Mouse (Mus musculus) hindbrain, embryonic 15.5 days (tissue): ENCODE measurements around the gene Tbce. TPM values are rescaled to one million over a fixed set of nuclear protein-coding genes. Genes with fewer than 3 reads are reported as not detected.

Source experiments
- ATAC-seq: fragments of 200-750 bp; cut with Nextera tagmentation; 2 replicates; pipeline ENCODE4 v1.8.0; 2017; ENCODE audit warnings: low read depth, moderate number of reproducible peaks, moderate TSS enrichment; ENCODE audit not compliant: low FRiP score
- H3K27ac ChIP-seq: fragments of 300-500 bp; sonication (generic); replicated peaks from 2 replicates; pipeline ENCODE4 v1.5.1; 2015; ENCODE audit warnings: mild to moderate bottlenecking, inconsistent platforms
- H3K27me3 ChIP-seq: fragments of 300-500 bp; sonication (generic); 2 replicates; pipeline ENCODE4 v1.6.1; 2015; ENCODE audit warnings: control low read depth, inconsistent platforms
- H3K36me3 ChIP-seq: fragments of 300-500 bp; sonication (generic); 2 replicates; pipeline ENCODE4 v1.6.1; 2015; ENCODE audit warnings: control low read depth, inconsistent platforms
- H3K4me1 ChIP-seq: fragments of 300-500 bp; sonication (generic); replicated peaks from 2 replicates; pipeline ENCODE4 v1.6.1; 2015; ENCODE audit warnings: control low read depth, inconsistent platforms
- H3K4me2 ChIP-seq: fragments of 300-500 bp; sonication (generic); 2 replicates; pipeline ENCODE4 v1.6.1; 2015; ENCODE audit warnings: moderate library complexity, mild to moderate bottlenecking, inconsistent platforms
- H3K4me3 ChIP-seq: fragments of 300-500 bp; sonication (generic); 2 replicates; pipeline ENCODE4 v1.5.1; 2015; ENCODE audit warnings: mild to moderate bottlenecking, inconsistent platforms
- H3K9ac ChIP-seq: fragments of 300-500 bp; sonication (generic); 2 replicates; pipeline ENCODE4 v1.6.1; 2015; ENCODE audit warnings: inconsistent platforms
- H3K9me3 ChIP-seq: fragments of 300-500 bp; sonication (generic); 2 replicates; pipeline ENCODE4 v1.6.1; 2016; ENCODE audit warnings: control low read depth, inconsistent platforms
- WGBS: fragments of 180-500 bp; shearing (Covaris S2); methylation state at CpG from one replicate; pipeline ENCODE4 v1.1.7; 2015; 5-methylcytosine and 5-hydroxymethylcytosine counted together
- polyA plus RNA-seq: library from polyadenylated mRNA; unstranded; fragments of >200 nt; fragmentation: Nextera tagmentation; extraction: Ambion mirVana; gene quantifications from 2 replicates; pipeline ENCODE4 v1.2.1, GENCODE M21; 2015

Tbce gene
- polyA plus RNA-seq, 1 experiment from 2014 or later = 101 TPM

DNA sequence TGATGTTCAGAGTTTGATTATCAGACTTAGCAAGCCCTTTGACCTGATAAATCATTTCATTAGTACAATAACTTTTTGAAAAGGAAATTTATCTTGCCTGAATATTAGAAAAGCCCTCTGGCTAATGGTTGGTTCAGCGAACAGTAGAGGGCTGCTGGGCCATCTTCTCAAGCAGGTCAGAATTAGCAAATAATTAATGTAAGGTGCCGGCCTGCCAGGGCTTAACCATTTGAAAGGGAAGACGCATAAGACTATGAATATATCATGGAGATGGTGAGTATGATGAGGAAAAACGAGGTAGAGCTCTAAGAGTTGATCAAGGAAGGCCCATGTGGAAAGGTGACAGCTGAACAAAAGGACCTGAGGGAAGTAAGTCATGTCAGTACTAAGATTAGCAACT lies 82.8 kb downstream of the Tbce start:
- WGBS = 83% methylated on average over 4 of the region's 4 CpGs
- Histone ChIP-seq H3K9ac (no peak overlapping the region), H3K4me3 (no peak overlapping the region), H3K9me3 (no peaks in the 10 kb centered on the region), H3K27ac (no peak overlapping the region), H3K4me1 (peaks cover 21% of the 10 kb centered on the region), H3K4me2 (no peak overlapping the region), H3K27me3 (no peaks in the 10 kb centered on the region), H3K36me3 (no peaks in the 10 kb centered on the region)
- no peak for ATAC-seq

DNA sequence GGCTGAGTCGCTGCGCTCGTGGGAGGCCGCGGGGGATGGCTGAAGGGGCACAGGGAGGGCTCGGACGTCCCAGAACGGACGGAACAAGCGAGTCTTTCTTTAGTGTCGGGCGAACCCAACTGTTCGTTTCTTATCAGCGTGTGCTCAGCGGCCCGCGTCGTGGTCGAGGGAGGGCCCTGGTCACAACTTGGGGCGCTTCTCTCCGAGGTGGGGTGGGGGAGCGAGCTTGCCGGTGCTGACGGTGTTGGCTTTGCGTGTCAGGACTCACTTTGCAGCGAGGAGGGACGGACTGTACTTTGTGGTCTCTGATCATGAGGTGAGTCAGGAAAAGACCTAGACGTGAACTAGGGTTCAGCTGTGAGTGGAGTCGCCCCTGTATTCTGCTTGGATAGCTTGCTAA lies 84.5 kb downstream of the Tbce start:
- under 1% methylated on average over 29 of the region's 29 CpGs for WGBS
- Histone ChIP-seq H3K4me1 (peaks cover 21% of the 10 kb centered on the region), H3K9me3 (no peaks in the 10 kb centered on the region), H3K36me3 (no peaks in the 10 kb centered on the region), H3K27me3 (no peaks in the 10 kb centered on the region), H3K4me3 (peak overlapping the region; percentile 96), H3K27ac (peak overlapping the region; percentile 77), H3K4me2 (peak overlapping the region; percentile 79), H3K9ac (peak overlapping the region; percentile 86)
- no peak for ATAC-seq

DNA sequence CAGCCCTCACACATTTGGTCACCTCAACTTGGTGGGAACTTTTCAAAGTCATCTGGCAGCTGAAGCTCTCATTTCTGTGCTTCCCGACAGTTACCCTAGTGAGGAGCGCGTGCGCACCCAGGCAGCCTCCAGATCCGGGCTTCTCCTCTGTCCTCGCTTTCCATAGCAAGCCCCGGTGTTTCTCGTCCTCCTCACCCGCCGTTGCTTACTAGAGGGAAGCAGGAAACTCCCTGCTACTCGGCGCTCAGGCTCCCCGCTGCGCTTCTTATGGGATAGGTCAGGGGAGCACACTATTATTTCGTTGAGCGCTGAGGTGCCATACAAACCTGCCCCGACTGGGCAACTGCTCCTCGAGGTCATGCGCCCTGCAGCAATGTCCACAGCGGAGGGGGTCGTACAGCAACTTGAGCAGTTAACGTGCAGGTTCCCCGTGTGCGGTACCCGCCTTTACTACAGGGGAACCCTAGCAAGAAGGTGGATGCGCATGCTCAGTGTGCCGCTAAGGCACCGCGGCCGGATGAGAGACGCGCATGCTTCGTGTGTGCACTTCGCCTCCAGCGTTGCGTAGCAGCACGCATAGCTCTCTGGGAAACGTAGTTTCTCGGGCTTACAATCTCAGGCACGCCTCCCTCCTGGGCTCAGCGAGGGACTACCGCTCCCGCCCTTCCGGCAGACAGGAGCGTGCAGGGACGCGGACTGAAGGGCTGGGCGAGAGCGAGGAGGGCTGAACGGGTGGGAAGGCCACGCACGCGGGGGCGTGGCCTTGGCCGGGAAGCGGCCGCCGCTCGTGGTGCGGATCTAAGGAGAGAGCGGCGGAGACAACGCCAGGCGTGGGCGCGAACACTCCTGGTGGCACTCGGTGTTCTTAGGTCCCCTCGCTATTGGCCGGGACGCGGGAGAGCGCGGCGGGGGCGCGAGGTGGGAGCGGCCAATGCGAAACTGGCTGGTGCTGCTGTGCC lies 85.3 kb downstream of the Tbce start, which contains the start of gene B3galnt2:
TSS of gene B3galnt2 (plus strand) at position 596 of the 959 bp plus-strand sequence.
- peak within 1 kb of the TSS; percentile 96 for H3K4me3 ChIP-seq
- no peaks in the 10 kb centered on the region for H3K9me3 ChIP-seq
- no peaks in the 10 kb centered on the region for H3K27me3 ChIP-seq
- under 1% methylated on average over 72 of the region's 78 CpGs for WGBS
- no peaks in the 10 kb centered on the region for H3K36me3 ChIP-seq
- ATAC-seq = peak; percentile 99
- peak within 1 kb of the TSS; percentile 85 for H3K27ac ChIP-seq
- peak within 1 kb of the TSS; percentile 86 for H3K9ac ChIP-seq
- H3K4me2 ChIP-seq = peak within 1 kb of the TSS; percentile 79
- peaks cover 21% of the 10 kb centered on the region for H3K4me1 ChIP-seq

Other genes with a start within 250 kb of the Tbce start
- gene B3galnt2, start 85.2 kb downstream of the Tbce start, polyA plus RNA-seq = 16.7 and 18.6 TPM in 2 replicates
- 62.7 and 74.7 TPM in 2 replicates for gene Arid4b, start 23.6 kb upstream of the Tbce start, polyA plus RNA-seq
- gene Ggps1, start 23.9 kb upstream of the Tbce start, polyA plus RNA-seq = 71.2 and 72.3 TPM in 2 replicates